Mouse (Mus musculus): ENCODE measurements around the gene Rspry1.

Rspry1 gene

DNA sequence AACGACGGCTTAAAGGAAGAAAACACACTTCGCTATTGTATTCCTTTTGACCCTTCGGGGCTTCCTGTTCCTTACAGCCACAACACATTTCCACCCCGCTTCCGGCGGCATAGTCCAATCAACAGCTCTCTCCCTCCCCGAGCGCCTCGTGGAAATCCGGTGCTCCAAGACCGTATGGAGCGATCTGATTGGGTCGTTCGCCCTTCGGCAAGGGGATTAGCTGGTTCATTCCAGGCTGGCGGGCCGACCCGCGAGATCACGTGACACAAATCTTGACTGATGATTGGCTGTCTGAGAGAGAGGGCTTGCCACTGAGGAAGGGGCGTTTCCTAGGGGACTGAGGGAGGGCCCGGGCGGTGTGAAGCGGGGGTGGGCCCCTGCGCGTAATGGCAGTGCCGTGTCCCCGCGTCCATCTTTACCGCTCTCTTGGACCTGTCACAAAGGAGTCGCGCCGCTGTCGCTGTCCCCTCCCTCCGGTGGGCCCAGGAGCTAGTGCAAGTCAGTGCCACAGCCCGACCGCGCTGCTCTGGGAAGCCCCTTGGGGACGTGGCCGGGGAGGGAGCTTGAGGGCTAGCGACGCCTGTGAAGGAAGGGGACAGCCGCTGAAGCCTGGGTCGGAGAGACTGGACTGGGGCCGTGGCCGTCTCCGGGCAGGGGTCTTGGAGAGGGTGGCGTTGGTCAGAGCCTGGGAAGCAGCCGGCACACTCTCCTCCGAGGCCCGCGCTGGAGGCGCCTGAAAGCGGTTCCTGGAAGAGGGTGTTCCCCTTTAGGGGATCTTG lies at the start of gene Rspry1, which contains the start of gene Fam192a:
Gene Rspry1 (plus strand): TSS at position 331 of the 779 bp plus-strand sequence.
Gene Fam192a (minus strand): TSS at position 391 of the 779 bp plus-strand sequence.
- peak; percentile 99 for DNase-seq

DNA sequence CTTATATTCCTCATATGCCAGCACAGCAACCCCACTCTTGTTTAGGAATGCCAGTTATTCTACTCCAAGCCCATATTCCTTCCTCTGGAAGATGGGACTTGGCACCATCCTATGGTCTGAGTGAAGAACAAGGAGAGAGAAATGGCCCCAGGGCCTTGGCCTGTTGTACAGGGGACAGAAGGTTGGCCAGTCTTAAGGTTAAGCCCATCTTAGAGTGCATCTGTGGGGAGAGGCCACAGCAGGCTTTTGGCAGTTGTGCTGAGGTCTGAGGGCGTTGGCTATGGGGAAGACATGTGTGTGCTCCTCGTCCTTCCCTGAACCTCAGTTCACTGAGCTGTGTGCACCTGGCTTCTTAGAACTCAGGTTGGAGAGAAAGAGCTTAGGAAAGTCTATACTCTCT lies 49.0 kb upstream of the Rspry1 start:
- no peak for DNase-seq

DNA sequence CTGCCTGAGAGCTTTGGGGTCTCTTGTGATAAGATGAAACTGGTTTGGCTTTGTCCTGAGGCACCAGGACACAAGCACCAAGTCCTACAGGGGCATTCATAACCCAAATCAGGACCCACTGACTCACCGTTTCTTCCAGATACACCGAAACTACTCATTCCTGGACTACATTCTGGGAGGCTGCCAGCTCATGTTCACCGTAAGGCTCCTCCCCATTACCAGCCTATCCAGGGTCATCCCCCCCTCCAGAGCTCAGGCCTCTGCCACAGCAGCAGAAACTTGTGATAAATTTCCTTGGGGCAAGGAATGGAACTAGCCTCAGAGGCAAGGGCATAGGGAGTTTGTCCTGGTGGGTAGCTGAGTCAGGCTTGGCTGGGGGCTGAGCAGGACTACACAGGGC lies 44.5 kb upstream of the Rspry1 start:
- DNase-seq = no peak

DNA sequence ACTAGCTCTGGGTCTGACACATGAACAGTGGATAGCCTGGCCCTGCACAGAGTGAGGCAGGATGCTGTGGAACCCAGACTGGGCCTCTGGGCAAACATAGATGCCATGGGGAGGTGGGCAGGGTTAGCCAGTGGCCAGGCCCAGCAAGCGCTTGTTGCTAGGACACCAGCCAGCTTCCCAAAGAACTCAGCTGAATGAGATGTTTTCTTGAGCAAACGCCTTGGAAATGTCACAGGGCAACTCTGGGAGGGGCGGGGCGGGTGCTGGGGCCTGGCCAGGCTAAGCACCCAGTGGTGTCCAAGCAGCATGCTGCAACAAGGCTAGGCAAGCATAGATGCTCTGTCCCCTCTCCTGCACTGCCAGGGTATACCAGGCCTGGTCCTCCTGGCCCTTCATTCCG lies 40.5 kb upstream of the Rspry1 start:
- DNase-seq = no peak

DNA sequence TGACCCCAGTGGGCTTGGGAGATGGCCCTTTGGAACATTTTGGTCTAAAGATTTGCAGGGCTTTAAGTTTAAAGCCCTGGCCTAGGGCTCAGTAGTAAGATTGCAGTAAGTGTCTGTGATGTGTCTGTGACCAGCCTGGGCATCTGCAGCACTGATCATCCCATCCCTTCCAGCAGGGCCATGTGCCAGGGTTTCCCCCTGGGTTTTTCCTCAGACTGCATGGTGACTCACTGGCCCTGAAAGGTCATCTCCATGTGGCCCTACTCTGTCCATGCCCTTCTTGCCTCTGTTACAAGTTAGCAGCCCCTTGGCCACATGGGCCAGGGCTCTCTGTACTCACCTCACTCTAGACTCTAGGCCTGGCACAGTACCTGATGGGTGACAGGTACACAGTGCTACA lies 37.3 kb upstream of the Rspry1 start:
- DNase-seq = no peak

DNA sequence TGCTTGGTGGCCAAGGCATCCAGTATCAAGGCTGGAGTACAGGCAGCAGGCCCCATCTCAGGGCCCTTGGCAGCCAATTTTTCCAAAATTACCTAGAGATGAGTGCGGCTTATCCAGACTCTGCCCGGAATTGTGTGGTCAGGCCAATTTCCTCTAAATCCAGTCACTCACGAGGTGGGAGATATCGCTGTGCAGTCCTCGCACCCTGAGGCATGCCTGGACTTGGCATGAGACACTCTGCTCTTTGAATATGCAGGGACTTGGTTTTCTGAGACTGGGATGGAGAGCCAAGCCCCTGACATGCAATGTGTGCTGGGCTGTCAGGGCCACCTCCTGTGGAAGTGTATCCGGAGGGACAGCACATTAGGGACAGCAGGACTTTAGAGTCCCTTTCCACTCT lies 35.7 kb upstream of the Rspry1 start:
- DNase-seq = no peak

DNA sequence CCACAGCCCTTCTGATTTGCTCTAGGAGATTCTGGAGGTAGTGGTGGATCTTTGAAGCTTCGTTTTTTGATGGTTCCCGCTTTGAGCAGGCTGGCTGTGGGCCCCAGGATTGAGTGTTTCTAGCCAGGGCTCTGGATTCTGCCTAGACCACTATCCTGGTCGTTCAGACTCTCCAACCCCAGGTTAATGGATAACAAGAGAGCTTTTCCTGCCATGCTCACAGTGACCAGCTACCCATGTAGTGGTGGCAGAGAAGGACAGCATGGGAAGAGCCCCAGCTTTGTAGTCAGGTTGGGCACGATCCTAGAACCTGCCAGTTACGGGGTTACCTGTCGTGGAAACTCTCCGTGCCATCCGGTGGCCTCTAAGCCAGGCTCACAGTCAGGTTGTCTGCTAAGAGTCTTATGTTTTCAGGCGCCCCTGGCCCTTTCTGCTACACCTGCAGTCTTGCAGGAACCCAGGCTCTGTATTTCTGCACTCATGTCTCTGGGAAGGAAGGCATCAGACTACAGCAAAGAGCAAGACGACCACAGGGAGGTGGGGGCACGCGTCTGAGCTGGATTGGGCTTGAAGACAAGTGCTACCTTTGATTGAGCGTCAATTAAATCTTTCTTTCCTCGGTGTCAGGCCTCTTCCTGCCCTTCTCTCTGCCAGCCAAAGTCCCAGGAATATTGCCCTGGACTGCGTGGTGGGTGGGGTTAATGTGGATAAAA lies 35.1 kb upstream of the Rspry1 start:
- DNase-seq = no peak

DNA sequence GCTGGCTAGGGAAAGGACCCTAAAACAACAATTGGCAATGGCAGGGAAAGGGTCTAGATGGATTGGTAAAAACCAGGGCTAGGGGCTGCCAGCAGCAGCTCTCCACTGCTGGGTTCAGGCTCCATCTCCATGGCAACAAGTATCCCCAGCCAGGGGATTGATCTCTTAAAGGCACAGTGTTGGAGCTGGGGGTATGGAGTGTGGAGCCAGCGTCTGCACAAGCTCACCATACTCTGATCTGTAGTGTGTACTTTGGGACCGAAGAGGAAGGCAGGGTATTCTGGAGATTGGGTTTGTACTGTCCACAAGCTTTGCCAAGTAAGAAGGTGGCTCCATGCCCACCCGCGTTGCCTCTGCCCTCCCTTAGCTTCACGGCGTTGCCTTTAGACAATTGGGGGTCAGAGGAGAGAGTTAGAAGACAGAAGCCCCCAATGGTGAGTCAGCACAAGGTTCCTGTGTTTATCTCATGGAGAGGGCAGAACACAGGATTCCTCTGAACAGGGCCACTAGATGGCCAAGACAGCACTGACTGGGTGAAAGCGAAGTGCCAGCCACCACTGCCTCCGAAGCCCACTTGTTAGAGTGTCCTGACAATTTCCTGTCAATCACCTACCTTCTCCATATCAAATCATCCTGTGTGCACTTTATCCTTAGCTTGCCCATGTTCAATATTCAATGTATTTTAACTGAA lies 34.4 kb upstream of the Rspry1 start:
- no peak for DNase-seq

DNA sequence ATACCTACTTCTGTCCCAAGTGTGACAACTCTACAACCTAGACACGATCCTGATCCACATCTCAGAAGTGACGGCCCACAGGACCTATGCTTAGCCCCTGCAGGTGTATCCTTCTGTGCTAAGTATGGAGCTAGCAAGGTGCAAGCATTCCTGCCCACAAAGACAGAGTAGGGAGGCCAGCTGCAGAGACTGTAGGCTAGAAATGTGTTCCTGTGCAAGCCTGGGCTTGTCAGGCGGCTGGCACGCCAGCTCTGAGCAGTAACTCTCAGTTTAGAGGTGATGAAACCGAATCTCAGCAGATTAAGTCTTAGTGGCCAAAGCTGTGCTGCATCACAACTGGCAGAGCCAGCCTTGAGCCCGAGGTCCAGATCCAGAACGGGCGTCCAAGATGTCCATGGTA lies 33.6 kb upstream of the Rspry1 start:
- DNase-seq = no peak

DNA sequence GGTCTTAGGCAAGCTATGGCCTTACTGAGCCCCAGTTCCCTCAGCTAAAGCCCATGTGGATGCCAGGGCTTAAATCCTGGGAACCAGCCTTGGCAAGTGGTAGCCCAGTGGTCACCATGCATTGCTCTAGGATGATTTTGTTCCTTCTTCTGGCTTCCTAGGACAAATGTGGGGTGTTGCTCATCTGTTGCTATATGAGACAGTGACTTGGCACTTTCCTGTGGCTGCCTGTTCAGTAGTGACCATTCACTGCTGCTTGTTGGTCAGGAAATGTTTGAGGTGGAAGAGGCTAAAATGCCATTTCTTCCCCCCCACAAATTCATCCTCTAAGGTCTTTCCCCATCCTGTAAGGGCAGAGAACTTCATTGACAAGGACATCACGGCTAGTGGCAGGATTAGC lies 32.3 kb upstream of the Rspry1 start:
- DNase-seq = no peak

DNA sequence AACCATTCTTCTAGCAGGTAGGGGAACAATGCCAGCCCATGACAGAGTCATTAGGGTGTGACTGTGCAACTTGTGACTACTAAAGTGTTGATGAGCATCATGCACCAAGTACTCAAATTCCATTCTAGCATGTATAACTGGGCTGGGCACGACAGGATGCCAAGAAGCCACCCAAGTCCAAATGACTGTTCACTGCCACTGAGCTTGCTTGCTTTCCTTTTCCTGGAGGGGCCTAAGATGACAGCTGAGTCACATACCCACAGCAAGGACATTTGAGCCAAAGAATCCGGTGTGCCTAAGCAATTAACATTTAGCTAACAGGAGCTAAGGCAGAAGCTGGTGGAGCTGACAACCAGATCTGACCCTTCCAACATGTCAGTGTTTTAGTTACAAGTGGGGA lies 29.8 kb upstream of the Rspry1 start:
- no peak for DNase-seq

DNA sequence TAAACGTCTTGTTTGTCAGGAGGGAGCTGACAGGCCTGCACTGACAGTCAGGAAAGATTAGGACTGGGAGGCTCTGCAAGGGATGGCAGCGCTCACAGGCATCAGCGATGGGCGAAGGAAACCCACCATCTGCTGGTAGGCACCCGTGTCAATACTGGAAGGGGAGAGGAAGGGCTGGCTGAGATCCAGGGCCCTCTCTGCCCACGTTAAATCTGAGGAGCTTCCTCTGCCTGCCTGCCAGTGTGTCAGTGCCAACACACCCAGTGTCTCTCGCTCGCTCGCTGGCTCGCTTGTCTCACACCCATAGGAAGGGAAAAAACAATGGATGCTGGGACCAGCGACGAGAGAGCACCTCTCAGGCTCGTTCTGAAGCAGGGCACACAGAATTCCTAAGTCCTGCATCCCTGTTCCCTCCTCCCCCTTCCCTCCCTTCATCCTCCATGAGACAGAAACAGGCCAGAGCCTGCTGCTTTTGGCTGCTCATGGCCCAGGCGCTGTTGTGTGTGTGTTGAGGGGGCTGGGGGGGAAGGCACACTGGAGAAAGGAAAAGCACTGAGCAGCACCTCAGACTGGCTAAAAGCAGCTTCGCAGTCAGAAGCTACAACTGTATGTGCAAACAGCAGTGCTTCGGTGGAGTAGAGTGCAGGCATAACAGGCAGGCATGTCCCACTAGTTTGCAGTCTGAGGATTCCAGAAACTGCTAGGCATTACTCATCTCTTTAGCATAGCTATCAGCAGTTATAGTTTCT lies 27.4 kb upstream of the Rspry1 start:
- DNase-seq = no peak

DNA sequence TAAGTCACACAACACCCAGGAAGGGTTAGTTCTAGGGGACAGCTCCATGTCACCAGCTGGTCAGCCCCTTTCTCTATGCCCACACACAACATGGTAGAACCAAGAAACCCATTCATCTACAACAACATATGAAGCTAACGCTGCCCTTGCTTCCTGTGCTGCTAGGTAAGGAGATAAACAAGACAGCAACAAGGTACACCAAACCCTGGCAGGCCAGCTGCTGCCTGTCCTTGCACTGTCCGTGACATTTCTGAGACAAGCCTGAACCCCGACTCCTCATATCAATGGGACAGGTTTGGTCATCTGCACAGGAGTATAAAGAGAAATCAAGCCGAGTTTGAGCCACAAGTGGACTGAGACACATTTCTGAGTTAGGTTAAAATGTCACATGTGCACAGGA lies 26.6 kb upstream of the Rspry1 start:
- no peak for DNase-seq

DNA sequence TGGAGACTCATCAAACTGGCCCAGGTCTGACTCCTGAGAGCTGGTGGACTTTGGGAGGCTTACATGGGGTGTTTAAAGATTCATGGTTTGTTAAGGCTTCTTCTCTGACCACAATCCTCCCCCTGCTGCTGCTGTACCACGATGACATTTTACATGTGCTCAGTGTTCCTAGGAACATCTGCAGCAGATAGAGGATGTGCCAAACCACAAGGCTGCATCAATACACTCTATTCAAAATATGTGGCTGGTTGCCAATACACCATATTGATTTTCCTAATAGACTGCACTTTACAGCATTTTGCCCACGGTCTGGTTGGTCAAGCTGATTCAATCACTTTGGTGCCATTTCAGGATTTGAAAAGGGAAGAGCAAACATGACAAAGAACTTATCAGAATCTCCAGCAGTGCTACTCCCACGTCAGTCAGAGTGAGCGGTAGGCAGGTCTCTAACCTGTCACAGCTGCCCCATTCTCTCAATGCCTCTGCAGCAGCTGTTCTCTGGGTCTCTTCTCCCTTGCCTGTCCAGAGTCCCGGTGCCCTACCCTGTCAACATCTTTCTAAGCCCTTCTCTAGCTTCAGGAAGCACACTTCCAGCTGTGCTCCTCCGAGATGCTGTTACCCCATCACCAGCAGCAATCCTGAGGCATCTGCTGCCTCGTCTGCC lies 19.8 kb upstream of the Rspry1 start:
- DNase-seq = no peak

DNA sequence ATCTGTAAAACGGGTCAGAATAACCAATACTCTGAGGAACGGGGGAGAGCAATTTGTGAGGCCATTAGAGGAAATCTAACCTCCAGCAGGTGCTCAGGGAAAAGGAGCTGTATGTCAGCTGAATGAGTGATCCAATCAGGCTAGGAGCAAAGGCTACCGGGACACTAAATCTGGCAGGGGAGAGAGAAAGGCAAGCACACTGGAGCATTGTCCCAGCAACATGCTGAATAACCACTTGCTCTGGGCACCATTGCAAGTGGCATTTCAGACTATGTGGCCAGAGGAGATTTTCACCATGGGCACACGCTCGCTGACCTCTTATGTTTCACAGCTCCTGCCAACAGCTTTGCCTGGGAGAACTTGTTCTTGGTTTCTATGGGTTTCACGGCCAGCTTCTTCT lies 19.2 kb upstream of the Rspry1 start:
- no peak for DNase-seq

DNA sequence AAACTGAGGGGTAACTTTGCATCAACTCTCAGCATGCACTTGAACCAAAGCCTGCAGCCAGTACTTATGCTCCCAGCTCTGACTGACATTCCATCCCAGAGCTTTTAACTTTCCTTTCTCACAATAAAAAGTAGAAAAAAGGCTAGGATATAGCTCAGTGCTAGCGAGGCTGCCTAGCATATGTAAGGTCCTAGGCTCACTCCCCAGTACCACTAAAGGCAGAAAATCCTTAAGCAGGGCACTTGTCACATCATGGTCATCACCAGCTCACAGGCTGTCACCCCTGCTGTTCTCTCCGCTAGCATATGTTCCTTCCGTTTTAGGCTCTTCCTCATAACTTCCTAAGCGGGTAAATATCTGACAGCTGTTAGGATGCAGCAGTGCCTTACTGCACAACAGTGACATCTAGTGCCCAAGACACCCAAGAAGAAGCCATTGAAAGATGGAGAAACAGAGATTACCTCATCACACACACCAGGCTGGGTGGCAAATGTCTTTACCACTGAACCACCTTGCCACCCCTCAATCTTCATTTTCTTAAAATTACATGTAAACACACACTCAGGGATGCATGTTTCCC lies 17.4 kb upstream of the Rspry1 start:
- DNase-seq = peak; percentile 24

DNA sequence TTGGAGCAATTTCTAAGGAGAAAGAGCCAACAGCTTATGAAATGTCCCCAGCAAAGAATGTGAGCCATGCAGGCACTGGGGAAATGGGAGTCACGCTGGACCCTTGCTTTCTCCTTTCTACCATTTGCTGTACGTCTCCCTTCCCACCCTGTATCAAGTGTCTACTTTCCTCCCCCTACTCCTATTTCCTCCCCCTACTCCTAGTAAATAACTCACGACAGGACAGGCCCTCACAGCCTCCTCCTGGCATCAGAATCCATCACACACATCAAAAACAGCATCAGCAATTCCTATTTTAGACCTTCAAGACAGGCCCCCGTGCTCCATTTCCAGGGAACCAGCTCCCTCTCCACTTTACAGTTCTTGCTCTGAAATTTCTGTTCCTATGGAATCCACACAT lies 10.0 kb upstream of the Rspry1 start:
- DNase-seq = no peak

DNA sequence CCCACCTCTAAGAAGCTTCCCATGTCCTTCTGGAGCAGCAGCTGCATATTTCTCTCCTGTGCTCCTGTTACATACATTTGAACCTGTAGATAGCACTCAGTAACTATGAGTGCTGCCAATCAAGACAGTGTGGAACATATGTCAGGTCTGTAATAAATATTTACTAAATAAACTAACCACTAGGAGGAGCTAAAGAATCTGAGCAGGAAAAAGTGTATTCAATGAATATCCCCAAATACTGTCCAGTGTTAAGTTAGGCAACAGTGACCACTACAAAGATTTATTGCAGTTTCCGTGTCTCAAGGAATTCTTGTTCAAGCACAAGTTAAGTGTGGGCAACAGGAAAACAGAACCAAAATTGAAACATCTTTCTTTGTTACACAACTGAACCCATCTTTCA lies 7.5 kb upstream of the Rspry1 start:
- DNase-seq = no peak

DNA sequence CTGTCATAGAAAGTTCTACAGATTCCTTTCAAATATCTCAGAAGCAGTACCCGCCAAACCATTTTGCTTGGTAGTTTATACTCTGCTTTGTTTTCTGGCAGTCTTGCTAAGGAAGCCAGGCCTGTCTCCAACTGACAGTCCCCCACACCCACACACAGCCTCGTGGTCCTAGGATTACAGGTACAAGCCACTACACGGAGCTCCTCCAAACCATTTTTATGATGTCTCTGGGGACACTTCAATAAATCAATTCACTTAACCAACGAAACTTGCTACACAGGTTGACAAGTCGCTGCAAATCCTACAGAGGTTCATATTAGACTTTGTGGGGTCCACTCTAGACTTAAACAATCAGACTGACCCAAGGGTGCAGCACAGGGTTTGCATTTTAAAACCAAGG lies 1.3 kb upstream of the Rspry1 start:
- no peak for DNase-seq

DNA sequence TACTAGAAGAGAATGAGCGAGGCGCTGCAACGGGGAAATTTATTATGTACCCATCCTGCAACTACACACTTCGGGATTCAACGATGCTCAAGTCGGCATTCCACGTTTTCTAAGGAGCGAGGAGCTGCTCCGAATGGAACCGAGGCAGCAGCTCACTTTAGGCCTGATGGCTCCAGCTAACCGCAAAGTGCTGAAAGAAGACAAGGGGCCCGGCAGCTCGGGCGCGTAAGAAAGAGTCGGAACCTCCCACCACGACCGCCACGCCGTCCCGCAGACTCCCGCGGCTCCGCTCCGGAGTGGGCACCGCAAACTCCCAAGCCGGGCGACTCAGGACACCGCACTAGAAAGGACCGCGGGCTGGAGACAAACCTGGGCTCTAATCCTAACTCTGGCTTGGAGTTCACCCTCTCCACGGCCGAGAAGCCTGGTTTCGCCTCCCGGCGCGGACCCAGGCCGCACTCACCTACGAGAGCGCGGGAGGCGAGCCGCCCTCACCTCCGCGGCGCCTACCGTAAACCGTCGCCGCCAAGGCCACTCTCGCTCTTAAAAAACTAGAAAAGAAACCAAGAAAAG lies 617 bp upstream of the Rspry1 start:
- peak; percentile 54 for DNase-seq

DNA sequence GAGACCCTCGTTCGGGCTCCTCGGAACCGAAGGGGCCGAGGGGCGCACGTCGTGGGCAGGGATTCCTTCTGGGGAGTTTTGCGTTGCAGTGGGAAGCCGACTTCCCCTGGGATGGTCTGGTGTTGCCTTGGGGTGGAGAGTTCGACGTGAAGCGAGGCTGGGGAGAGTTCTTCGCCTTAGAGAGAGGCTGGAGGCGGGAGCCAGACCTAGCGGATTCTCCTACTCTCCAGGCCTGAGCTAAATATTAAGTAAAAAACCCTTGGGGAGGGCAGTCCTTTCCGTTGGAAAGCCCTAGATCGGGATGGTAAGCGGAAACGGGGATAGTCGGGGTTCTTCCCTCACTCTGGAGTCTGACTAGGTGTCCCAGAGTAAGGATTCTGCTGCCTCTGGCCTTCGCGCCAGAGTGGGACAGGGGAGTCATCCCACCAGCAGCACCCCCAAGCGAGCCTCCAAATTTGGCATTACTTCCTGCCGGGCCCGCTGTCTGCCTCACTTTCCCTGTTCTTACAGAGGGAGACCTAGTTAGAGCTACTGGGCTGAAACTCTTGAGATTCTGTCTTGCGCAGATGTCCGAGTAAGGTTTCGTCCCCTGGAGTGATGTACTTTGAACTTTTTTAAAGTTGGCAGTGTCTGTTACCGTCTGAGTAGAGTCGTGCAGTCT lies 864 bp downstream of the Rspry1 start:
- peak; percentile 49 for DNase-seq
